Mouse (Mus musculus): ENCODE measurements around the gene Plch2.

DNA sequence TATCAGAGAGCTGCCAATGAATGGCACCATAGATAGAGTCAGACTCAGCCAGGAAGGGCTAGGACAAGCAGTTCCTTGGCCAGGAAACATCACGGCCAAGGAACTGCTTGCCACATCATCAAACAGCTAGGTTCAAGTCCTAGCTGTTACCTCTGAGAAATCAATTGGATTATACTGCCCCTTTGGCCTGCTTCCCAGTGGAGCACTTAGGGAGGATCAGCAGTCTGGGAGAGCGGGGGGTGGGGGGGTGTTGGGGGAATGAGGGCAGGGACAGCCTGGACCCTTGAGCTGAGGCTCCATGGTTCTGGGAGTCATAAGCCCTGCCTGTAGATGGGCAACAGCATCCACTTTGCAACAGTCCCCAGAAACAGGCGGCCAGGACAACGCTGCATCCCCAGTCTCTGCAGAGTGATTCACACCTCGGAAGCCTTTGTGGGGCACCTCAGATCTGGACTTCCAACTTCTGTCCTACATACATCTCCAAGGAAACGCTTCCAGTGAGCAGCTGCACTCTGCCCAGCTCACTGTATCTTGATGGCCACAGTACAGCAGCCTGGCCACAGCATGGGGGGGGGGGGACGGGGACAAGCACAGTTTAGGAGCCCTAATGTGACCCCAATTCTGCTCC is 34.2 kb downstream of the Plch2 start:
- TF ChIP-seq CTCF (IDR thresholded peaks at IDR 0.05; ENCODE audit: extremely low read depth, insufficient read depth, low read length), result no peak
- TF ChIP-seq POLR2A (IDR thresholded peaks at IDR 0.05; ENCODE audit: extremely low read depth, insufficient read depth, low read length), result no peak
